Mouse (Mus musculus): ENCODE results near the gene Slc25a51. TPM values are rescaled to one million over a fixed set of nuclear protein-coding genes. Genes with fewer than 3 reads are reported as not detected.

Slc25a51 gene
- polyA plus RNA-seq, 1 experiment from 2014 or later = 68.1 TPM

GRCm38 (mm10) chr4:45422640-45423039 is 14.1 kb upstream of the Slc25a51 start:
- Histone ChIP-seq H3K9ac (no peak overlapping the region), H3K4me3 (no peak overlapping the region), H3K4me1 (peaks cover 52% of the 10 kb centered on the region), H3K27ac (no peak overlapping the region), H3K9me3 (no peaks in the 10 kb centered on the region), H3K36me3 (no peaks in the 10 kb centered on the region), H3K27me3 (no peaks in the 10 kb centered on the region), H3K4me2 (no peak overlapping the region)
- no peak for ATAC-seq (ENCODE audit: borderline replicate concordance, extremely low read depth, low FRiP score, low TSS enrichment)
- 84% methylated on average over 10 of the region's 10 CpGs for WGBS

- no peak overlapping the region for H3K9ac ChIP-seq
- peak overlapping the region; percentile 42 for H3K27ac ChIP-seq
Measured at GRCm38 (mm10) chr4:45421519-45422260, 13.1 kb upstream of the Slc25a51 start.

GRCm38 (mm10) chr4:45420733-45421132 is 12.2 kb upstream of the Slc25a51 start:
- 48% methylated on average over 3 of the region's 3 CpGs for whole genome bisulfite sequencing
- Histone ChIP-seq H3K36me3 (no peaks in the 10 kb centered on the region), H3K4me3 (no peak overlapping the region), H3K9me3 (no peaks in the 10 kb centered on the region), H3K27ac (peak overlapping the region; percentile 42), H3K27me3 (no peaks in the 10 kb centered on the region), H3K4me2 (no peak overlapping the region), H3K4me1 (peaks cover 52% of the 10 kb centered on the region), H3K9ac (no peak overlapping the region; the same call in 1 of the 2 replicates)
- no peak for ATAC-seq (ENCODE audit: borderline replicate concordance, extremely low read depth, low FRiP score, low TSS enrichment)

More at GRCm38 (mm10) chr4:45421519-45422260, 13.1 kb upstream of the Slc25a51 start:
- Histone ChIP-seq H3K36me3 (no peaks in the 10 kb centered on the region), H3K4me1 (peaks cover 52% of the 10 kb centered on the region), H3K4me2 (no peak overlapping the region), H3K27me3 (no peaks in the 10 kb centered on the region), H3K9me3 (no peaks in the 10 kb centered on the region), H3K4me3 (no peak overlapping the region)
- 82% methylated on average over 11 of the region's 11 CpGs for WGBS
- no peak for ATAC-seq (ENCODE audit: borderline replicate concordance, extremely low read depth, low FRiP score, low TSS enrichment)

- Histone ChIP-seq H3K9me3 (no peaks in the 10 kb centered on the region), H3K36me3 (no peaks in the 10 kb centered on the region), H3K4me3 (no peak overlapping the region), H3K4me2 (no peak overlapping the region), H3K4me1 (peaks cover 48% of the 10 kb centered on the region), H3K27ac (no peak overlapping the region), H3K27me3 (no peaks in the 10 kb centered on the region), H3K9ac (no peak overlapping the region)
- WGBS = 84% methylated on average over 4 of the region's 4 CpGs
- ATAC-seq (ENCODE audit: borderline replicate concordance, extremely low read depth, low FRiP score, low TSS enrichment) = no peak
Measured at GRCm38 (mm10) chr4:45419051-45419450, 10.5 kb upstream of the Slc25a51 start.

GRCm38 (mm10) chr4:45418229-45418950 is 9.8 kb upstream of the Slc25a51 start:
- no peaks in the 10 kb centered on the region for H3K27me3 ChIP-seq
- 10% methylated on average over 10 of the region's 11 CpGs for WGBS
- no peak; the same call in 1 of the 2 replicates for ATAC-seq (ENCODE audit: borderline replicate concordance, extremely low read depth, low FRiP score, low TSS enrichment)
- H3K9me3 ChIP-seq = no peaks in the 10 kb centered on the region
- H3K4me3 ChIP-seq = no peak overlapping the region
- H3K27ac ChIP-seq = no peak overlapping the region
- H3K36me3 ChIP-seq = no peaks in the 10 kb centered on the region
- H3K4me2 ChIP-seq = peak overlapping the region; percentile 21
- H3K4me1 ChIP-seq = peaks cover 42% of the 10 kb centered on the region
- no peak overlapping the region for H3K9ac ChIP-seq

- Histone ChIP-seq H3K27me3 (no peaks in the 10 kb centered on the region), H3K36me3 (no peaks in the 10 kb centered on the region), H3K4me3 (no peak overlapping the region), H3K4me2 (no peak overlapping the region), H3K27ac (no peak overlapping the region), H3K9me3 (no peaks in the 10 kb centered on the region), H3K4me1 (peaks cover 37% of the 10 kb centered on the region), H3K9ac (no peak overlapping the region)
- 65% methylated on average over 7 of the region's 7 CpGs for WGBS
- ATAC-seq (ENCODE audit: borderline replicate concordance, extremely low read depth, low FRiP score, low TSS enrichment) = no peak
Measured at GRCm38 (mm10) chr4:45416314-45416713, 7.7 kb upstream of the Slc25a51 start.

- H3K4me3 ChIP-seq = no peak overlapping the region
- H3K27ac ChIP-seq = no peak overlapping the region
- no peaks in the 10 kb centered on the region for H3K27me3 ChIP-seq
- H3K9me3 ChIP-seq = no peaks in the 10 kb centered on the region
- 69% methylated on average over 9 of the region's 9 CpGs for WGBS
- H3K9ac ChIP-seq = no peak overlapping the region
- H3K4me1 ChIP-seq = peaks cover 18% of the 10 kb centered on the region; the same call in 1 of the 2 replicates
- H3K36me3 ChIP-seq = no peaks in the 10 kb centered on the region
- no peak for ATAC-seq (ENCODE audit: borderline replicate concordance, extremely low read depth, low FRiP score, low TSS enrichment)
- no peak overlapping the region for H3K4me2 ChIP-seq
Measured at GRCm38 (mm10) chr4:45413674-45414338, 5.2 kb upstream of the Slc25a51 start.

GRCm38 (mm10) chr4:45412433-45413192 is 4.0 kb upstream of the Slc25a51 start:
- 56% methylated on average over 16 of the region's 16 CpGs for WGBS
- Histone ChIP-seq H3K27ac (no peak overlapping the region), H3K36me3 (no peaks in the 10 kb centered on the region), H3K4me2 (no peak overlapping the region), H3K9ac (no peak overlapping the region), H3K27me3 (no peaks in the 10 kb centered on the region), H3K9me3 (no peaks in the 10 kb centered on the region), H3K4me3 (no peak overlapping the region), H3K4me1 (peaks cover 10% of the 10 kb centered on the region; the same call in 1 of the 2 replicates)
- ATAC-seq (ENCODE audit: borderline replicate concordance, extremely low read depth, low FRiP score, low TSS enrichment) = no peak

- 86% methylated on average over 8 of the region's 8 CpGs for WGBS
- Histone ChIP-seq H3K9ac (no peak overlapping the region), H3K27me3 (no peaks in the 10 kb centered on the region), H3K27ac (no peak overlapping the region), H3K4me1 (peaks cover 23% of the 10 kb centered on the region), H3K36me3 (no peaks in the 10 kb centered on the region), H3K4me3 (no peak overlapping the region), H3K4me2 (no peak overlapping the region), H3K9me3 (no peaks in the 10 kb centered on the region)
- ATAC-seq (ENCODE audit: borderline replicate concordance, extremely low read depth, low FRiP score, low TSS enrichment) = no peak
Measured at GRCm38 (mm10) chr4:45411181-45411790, 2.7 kb upstream of the Slc25a51 start.

- peak overlapping the region; percentile 99 for H3K4me3 ChIP-seq
- peak overlapping the region; percentile 92 for H3K27ac ChIP-seq
- H3K9ac ChIP-seq = peak overlapping the region; percentile 99
- peak; percentile 39; the same call in 1 of the 2 replicates for ATAC-seq (ENCODE audit: borderline replicate concordance, extremely low read depth, low FRiP score, low TSS enrichment)
- H3K27me3 ChIP-seq = no peaks in the 10 kb centered on the region
- 1% methylated on average over 10 of the region's 10 CpGs for WGBS
- H3K36me3 ChIP-seq = peaks cover 7% of the 10 kb centered on the region; the same call in 1 of the 2 replicates
- H3K9me3 ChIP-seq = no peaks in the 10 kb centered on the region
- H3K4me1 ChIP-seq = peaks cover 34% of the 10 kb centered on the region
- peak overlapping the region; percentile 75 for H3K4me2 ChIP-seq
Measured at GRCm38 (mm10) chr4:45409270-45409669, 704 bp upstream of the Slc25a51 start.

All from lung, embryonic 15.5 days (tissue).